Comparison of ENCODE assay signal across 8 mouse cellular contexts in the genomic region with DNA sequence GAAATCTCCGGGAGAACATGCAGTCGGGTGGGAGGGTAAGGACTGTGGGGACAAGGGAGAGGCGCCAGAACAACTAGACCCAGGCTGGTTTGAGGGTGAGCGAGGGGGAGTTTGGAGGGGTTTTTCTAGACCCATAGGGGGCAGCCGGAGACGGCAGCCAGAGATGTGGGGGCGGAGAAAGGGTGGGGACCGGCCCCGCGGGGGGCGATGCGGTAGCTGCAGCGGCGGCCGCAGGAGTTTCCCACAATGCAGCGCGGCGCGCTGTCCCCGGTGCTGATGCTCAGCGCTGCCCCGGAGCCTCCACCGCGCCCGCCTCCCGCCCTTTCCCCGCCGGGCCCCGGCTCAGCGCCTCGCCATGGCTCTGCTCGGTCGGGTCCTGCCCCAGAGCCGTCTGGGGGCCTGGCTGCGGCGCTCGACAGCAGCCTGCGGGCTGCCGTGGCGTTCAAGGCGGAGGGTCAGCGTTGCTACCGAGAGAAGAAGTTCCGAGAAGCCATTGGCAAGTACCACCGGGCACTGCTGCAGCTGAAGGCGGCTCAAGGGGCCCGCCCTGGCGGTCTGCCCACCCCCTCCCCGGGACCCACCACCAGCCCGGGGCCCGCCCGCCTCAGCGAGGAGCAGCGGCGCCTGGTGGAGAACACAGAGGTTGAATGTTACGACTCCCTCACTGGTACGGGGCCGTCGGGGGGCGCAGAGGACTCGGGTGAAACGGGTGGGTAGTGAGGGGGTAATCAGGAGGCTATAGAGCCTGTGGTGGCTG. TPM values are rescaled to one million over a fixed set of nuclear protein-coding genes. Genes with fewer than 3 reads are reported as not detected.
DNase-seq lines count a peak whose midpoint lies in the region; ATAC-seq and TF ChIP-seq lines count a peak whose summit lies in the region.
"Had no signal": no experiment of that assay in that cellular context is flagged by ENCODE, and none has a peak within 500 bp of the region (broad histone marks: within the 10 kb centered on the region; RNA-seq: fewer than 3 reads in every experiment).

Gene Ttc9b (plus strand): TSS at position 235 of the 757 bp plus-strand sequence.

- ATAC-seq in heart, postnatal 0 days (ENCODE audit: insufficient read depth, low read depth) = peak; percentile 42

- no peaks in the 10 kb centered on the region for H3K9me3 ChIP-seq in heart, postnatal 0 days (replicated peaks; ENCODE audit: control insufficient read depth, low read length)

- peaks cover 76% of the 10 kb centered on the region for H3K27me3 ChIP-seq in heart, postnatal 0 days (ENCODE audit: control insufficient read depth, insufficient read depth, low read length)

- H3K9ac ChIP-seq in heart, postnatal 0 days (replicated peaks; ENCODE audit: low read depth, low read length) = no peak within 1 kb of the TSS

- no peaks in the 10 kb centered on the region for H3K4me1 ChIP-seq in heart, postnatal 0 days (ENCODE audit: control insufficient read depth, insufficient read depth)

- H3K27ac ChIP-seq in heart, postnatal 0 days (ENCODE audit: low read depth) = no peak within 1 kb of the TSS

- 0 out of 2 replicates have a peak within 1 kb of the TSS, but pooled peaks have one; percentile 9 for H3K4me3 ChIP-seq in heart, postnatal 0 days (ENCODE audit: low read depth, low read length)

- 4% methylated on average over 55 of the region's 62 CpGs for WGBS in heart, postnatal 0 days

- no peak for TF ChIP-seq EP300 in heart, postnatal 0 days (IDR thresholded peaks at IDR 0.05; ENCODE audit: low read depth)

- TF ChIP-seq CTCF in heart, postnatal 0 days (IDR thresholded peaks at IDR 0.05; ENCODE audit: low read depth) = no peak

- no peak within 1 kb of the TSS for H3K4me2 ChIP-seq in heart, postnatal 0 days (ENCODE audit: low read depth, low read length)

- H3K36me3 ChIP-seq in heart, postnatal 0 days (replicated peaks; ENCODE audit: control insufficient read depth, insufficient read depth, low read length) = peaks cover 9% of the 10 kb centered on the region

- DNase-seq in CD8-positive naive resting alpha-beta T cell, adult 2 months (ENCODE audit: low read depth in 2 of 2, low spot score in 2 of 2) = peak; percentile 16 to 25
- DNase-seq in Muller cell, postnatal 12 days (ENCODE audit: inconsistent ontology term) = peak; percentile 70
- DNase-seq in embryo, embryonic 11 days = peak; percentile 82
- no peak for DNase-seq in heart, postnatal 0 days (ENCODE audit: low spot score)
- DNase-seq in layer of hippocampus, adult 8-10 months (ENCODE audit: low spot score in 2 of 2) = peak; percentile 52 to 67
- DNase-seq in lung, postnatal 14 days = peak; percentile 19
- DNase-seq in right cerebral cortex, postnatal 25 days = peak; percentile 87

RNA-seq across cellular contexts. Expression of gene Ttc9b, which starts in this region (rescaled TPM):
- not detected in 2 replicates for total RNA-seq in heart, postnatal 0 days (2014; rRNA removed; ENCODE audit: low replicate concordance)
- polyA plus RNA-seq in heart, postnatal 0 days (2015; fragmentation: Nextera tagmentation; extraction: Ambion mirVana) = not detected in 2 replicates
- 10 to 100 TPM; 37.0 to 42.0 (median 41.1) TPM for total RNA-seq in layer of hippocampus, adult 8-10 months (2022)
- polyA plus RNA-seq: gonadal fat pad, adult 2 months had no signal

Comparison
In these comparisons a context has a peak if more than half of its experiments do, and no peak if none do; other contexts are left out.
1. RNA of gene Ttc9b (total RNA-seq): 37.0 to 42.0 TPM in layer of hippocampus, adult 8-10 months; not detected in heart, postnatal 0 days; every median in the first group is over 10 times any median in the second.
2. Peak in ATAC-seq and H3K4me3 ChIP-seq in heart, postnatal 0 days; RNA of the gene not detected or under 1 TPM.